Mouse (Mus musculus): Measurements from ENCODE around the gene Tmem239.
"Not testable (repeated sequence)": the region's sequence is repeated elsewhere in the genome, so short reads cannot be mapped to it uniquely, and the experiment has no call there.

The Tmem239 gene

DNA sequence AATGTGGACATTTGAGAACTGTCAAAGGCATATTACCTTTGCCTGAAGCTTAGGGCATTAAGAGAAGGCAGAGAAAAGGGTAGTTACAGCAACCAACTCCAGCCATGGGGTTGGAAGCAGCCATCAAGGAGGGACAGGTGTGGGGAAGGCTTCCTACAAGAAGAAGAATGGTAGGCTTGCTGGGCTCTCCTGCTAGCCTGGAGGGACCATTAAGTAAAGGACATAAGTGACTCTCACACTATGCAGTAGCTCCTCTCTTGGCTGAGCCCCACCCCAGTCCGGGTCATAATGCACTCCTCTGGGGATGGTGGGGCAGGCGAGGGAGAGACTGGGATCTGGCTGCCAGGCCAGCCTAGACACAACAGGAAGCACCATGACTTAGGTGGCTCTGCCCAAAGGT, at the start of gene Tmem239:
TSS of gene Tmem239 (plus strand) at position 301 of the 400 bp plus-strand sequence.
- DNase-seq (ENCODE audit: low spot score), result no peak

DNA sequence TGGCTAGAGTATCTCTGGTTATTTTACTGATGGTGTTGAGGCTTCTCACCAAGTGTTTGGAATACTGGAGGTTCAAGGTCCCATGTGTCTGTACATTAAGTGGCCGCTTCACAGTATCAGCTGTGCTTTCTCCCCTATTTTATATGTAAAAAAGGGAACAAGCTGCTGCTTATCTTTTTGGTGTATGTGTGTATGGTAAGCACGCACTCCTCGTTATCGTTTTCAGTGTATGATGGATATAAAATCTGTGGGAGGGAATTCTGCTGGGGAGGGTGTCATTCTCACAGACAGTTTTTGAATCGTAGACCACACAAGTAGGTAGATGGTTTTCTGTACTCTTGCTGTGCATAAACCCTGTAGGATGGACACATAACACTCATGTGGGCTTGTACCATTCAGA, 48.7 kb upstream of the Tmem239 start:
- DNase-seq (ENCODE audit: low spot score), result no peak

DNA sequence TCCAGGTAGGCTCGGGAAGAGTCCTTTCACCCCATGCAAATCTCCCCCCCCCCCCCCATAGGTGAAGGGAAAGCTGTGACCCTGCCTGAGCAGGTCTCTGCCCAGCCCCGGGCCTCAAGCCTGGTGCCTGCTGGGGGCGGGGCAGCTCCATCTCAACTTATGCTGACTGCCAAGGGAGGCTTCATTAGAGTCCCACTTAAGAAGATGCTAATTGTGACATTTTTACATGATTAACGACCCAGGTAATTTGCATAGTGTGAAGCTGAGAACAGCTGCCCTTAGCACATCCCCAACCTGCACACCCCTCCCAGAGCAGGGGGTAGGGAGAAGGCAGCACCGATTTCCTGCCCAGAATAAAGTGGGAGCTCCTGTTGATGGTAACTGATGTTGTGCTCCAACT, 47.4 kb upstream of the Tmem239 start:
- no peak for DNase-seq (ENCODE audit: low spot score)

DNA sequence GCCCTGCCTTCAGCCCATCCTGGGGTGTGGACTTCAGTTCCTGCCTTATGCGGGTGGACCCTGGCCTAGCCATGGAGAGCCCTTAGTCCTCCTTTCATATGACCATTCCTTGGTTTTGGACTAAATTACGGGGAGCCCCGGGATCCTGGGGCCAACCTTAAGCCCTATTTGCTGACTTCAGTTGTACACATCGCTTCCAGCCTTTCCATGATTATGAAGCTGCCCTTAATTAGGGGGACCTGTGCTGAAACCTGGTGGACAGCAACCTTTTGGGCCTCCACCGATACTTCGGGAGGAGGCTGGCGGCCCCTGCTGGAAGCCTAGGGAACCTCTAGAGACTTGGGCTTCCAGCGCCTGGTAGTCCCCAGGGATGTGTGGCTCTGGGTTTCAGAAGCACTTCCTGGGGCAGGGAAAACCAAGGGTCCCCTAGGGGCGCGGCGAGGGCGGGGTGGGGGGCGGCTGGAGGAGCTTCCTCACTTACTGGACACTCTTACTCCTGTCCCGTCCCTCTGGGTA, 43.7 kb upstream of the Tmem239 start:
- DNase-seq (ENCODE audit: low spot score), result peak; percentile 81

DNA sequence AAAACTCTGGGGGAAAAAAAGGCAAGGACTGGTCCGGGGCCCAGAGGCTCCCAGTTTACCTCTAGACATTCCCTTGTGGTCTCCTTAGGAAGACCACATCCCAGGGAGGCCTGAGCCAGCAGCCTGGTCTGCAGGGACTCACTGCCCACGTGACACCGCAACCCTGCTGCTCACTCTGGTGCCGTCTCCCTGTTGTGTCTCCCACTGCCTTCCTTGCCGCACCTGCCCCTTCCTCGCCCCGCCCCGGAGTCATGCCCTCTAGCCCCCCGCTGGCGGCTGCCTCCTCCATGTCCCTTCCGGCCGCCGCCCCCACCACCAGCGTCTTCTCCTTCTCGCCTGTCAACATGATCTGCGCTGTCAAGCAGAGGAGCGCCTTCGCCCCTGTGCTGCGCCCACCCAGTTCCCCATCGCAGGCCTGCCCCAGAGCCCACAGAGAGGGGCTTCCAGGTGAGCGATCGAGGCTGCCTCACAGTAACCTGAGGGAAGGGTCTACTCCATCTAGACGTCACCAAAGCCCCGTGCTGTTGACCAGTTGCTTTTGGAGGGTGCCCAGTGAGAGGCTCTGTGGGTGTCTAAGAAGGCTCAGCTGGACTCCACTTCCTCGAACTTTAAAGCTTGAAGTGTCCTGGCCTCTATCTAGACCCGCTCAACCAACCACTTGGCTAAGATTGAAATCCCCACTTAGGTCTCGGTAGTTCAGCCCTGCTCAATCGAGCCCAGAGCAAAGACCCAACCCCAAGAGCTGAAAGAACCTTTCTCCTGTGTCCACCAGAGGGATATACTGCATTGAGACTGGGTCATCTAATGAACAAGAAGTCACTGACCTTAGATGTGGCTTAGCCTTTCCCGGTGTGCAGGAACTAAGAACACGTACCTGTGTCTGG, 40.8 kb upstream of the Tmem239 start:
- peak; percentile 66 for DNase-seq (ENCODE audit: low spot score)

DNA sequence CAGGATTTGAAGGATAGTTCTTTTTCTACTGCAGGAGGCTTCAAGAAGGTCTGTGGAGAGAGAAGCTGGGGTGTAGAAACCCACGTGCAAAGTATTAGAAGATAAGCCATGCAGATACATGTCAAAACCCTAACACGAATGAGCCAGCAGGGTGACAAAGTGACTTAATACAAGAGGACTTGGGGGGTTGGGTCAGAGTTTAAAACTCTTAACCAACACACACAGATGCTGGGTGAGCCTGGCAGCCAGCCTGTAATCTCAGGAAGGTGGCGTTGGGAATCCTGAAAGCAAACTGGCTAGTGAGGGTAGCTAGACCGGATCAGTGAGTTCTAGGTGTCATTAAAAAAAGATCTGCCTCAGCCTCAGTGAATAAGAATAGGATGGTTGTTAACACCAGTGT, 38.9 kb upstream of the Tmem239 start:
- no peak for DNase-seq (ENCODE audit: low spot score)

DNA sequence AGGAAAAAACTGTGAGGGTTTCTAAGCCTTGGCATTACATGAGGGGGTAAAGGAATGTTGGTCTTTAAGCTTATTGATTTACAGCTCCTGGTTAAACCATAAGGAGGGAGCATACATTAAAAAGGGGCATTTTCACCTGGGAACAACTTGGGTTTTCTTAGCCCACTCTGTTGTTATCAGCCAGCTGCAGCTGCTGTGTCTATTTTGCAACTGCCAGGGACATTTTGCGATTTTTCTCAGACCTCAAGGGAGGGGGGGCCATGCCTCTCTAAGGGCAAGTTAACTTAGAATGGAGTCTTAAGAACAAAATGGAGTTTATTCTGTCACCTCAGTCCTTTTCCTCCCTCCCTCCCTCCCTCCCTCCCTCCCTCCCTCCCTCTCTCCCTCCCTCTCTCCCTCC, 33.3 kb upstream of the Tmem239 start:
- DNase-seq (ENCODE audit: low spot score), result not testable (repeated sequence)

DNA sequence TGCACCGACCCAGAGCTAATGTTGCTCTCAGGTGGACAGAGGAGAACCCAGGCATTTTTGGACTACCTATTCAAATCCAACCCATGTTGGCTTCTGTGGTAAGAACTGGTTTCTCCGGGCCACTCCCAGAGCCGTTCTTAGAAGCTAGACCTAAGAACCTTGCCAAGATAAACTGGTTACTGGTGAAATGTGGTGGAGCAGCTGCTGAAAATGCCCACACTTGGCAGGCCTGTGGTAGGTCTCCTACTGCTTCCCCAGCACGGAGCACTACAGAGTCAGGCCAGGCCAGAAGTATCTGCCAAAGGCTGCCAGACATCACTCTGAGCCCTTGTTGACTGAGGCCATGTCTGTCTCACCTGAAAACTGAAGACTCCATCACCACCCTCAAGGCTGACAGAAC, 31.3 kb upstream of the Tmem239 start:
- no peak for DNase-seq (ENCODE audit: low spot score)

DNA sequence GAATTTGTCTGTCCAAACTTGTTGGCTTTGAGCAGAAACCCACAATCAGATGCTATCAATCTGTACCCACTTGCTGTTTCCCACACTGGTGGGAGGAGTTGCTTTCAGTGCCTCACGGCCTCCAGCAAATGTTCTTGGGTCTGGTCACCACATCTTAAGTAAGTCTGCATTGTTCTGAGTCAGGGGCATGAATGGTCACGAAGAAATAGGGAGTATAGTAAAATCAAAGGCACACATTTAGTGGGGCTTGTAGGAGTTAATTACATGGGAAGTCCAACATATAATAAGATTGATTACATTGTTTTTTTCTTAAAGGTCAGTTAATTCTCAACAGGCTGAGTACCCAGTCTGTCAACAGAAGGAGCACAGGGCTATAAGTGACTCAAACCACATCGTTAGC, 23.1 kb upstream of the Tmem239 start:
- DNase-seq (ENCODE audit: low spot score), result no peak

DNA sequence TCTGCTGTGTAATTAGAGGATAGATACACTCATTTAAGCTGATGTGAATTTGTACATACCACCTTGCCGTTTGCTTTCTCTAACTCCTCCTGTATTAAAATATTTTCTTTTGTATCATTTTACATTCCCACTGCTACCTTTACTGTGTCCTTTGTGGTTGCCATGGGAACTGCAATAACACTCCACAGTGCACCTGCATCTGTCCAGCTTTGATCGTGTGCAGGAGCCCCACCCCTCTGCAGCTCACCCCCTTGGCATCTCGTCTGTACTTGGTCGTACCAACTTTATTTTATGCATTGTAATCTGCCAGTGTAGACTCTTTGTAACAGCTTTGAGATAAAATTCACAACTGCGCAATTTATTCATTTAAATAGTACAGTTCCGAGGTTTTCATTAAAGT, 22.4 kb upstream of the Tmem239 start:
- no peak for DNase-seq (ENCODE audit: low spot score)

DNA sequence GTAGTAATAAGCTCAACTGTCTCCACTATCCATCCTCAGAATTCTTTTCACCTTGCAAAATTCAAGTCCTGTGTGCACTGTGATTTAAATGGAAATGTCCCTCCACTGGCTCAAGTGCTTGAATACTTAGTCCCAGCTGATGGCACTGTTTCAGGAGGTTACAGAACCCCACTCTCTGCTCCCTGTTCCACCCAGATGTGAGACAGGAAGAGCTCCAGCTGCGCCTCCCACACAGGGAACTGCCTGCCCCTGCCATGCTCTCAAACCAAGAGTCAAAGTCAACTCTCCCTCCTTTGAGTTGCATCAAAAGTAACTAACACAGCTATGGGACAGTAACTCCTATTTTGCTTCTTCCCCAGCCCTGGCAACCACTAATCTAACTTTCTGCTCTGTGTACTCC, 20.1 kb upstream of the Tmem239 start:
- no peak for DNase-seq (ENCODE audit: low spot score)

DNA sequence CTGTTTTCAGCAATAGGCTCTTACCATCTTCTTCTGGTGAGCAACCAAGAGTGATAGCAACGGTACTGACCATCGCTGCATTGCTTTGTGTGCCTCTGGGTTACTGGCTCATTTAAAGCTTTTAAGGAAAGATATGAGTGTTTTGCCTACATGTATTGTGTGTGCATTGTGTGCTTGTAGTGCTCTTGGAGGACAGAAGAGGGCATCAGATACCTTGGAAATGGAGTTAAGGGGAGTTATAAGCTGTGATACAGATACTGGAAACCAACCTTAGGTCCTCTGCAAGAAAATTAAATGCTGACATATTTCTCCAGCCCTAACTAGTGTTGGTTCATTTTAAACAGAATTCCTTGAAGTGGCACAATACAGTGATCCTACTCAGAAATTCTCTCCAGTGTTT, 17.5 kb upstream of the Tmem239 start:
- peak; percentile 20 for DNase-seq (ENCODE audit: low spot score)

DNA sequence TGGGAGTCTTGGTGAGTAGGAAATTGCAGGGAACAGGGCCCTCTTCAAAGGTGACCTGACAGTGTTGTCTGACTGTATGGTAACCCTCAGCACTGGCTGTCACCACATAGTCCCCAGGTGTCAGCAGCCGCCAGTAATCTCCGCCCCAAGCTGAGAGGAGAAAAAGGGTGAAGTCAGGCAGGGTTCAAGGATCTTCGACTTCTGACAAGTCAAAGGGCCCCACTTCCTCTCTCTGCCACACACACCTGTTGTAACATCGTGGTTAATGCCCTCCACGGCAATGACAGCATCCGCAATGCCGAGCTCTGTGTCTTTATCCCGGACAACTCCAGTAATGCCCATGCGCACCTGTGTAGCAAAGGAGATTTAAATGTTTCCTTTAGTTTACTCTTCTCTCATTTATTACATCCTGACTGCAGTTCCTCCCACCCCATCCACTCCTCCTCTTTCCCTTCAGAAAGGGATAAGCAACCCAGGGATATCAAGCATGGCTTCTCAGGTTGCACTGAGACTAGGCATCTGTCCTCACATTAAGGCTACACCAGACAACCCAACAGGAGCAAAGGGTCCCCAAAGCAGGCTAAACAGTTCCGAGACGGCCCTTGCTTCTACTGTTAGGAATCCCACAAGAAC, 15.2 kb upstream of the Tmem239 start:
- DNase-seq (ENCODE audit: low spot score), result no peak

DNA sequence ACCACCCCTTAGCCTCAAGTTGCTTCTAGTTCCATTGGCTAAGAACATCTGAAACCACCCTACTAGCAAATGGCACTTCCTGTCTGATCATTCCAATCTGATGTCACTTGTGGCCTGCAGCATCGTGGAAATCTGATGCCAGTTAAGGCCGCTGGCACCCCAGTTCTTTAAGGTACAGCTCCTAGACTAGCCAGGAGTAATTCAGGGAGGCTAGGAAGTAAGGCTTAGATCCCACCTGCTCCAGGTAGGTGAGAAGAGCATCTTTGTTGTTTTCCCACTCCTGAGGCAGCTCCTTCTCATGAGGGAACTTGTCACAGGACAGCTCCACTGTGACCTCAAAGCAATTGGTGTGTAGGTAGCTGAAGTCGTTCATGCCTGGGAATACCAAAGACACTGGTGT, 13.4 kb upstream of the Tmem239 start:
- DNase-seq (ENCODE audit: low spot score), result no peak

DNA sequence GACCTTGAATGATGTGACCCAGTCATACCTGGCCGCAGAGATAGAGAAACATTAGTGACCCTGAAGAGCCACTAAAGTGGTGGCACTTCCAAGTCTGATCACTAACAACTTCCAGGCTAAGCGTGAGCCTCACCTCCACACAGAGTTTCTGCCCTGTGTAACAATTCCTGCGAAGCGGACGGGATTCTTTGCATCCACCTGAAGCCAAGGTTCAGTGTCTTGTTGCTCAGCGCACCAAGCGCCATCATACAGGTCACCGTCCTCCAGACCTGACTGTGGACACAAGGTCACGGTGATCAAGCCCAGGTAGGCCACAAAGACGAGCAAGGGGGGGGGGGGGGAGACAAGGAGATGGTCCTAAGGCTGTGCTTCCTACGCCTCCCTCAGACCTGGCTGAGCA, 10.6 kb upstream of the Tmem239 start:
- DNase-seq (ENCODE audit: low spot score), result no peak

DNA sequence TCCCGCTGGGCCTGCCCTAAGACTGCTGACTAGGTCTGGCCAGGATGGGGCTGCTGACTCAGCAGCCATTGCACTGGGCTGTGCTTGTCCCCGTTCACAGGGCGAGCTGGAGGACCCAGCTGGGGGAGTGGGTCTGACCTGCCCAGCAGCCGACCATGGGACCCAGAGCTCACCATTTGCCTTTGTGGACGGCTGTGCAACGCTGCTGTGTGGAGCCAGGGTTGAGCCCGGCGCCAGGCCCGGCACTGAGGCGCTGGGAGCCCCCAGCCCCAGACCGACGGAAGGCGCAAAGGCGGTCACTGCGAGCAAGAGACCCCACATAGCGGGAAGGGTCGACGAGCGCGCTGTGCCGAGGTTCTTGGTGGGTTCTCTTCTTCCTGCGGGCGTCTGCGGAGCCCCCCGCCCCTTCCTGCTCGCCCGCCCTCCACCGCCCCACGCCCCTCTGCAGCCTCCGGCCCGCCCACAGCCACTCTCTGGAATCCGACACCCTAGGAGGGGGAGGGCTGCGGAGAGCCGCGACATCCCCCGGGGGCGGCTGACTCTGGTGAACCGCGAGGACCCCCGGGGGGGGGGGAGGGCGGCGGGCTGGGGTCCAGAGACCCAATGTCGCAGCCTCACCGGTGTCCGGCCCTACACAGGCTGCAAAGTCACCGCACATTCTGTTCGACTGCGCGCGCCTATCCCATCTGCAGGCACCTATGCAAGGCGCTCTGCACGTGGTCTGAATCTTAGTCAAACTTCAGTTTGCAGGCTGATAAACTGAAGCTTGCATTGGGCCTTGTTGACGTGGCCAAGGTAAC, 8.9 kb upstream of the Tmem239 start, which contains the start of gene Cpxm1:
TSS of gene Cpxm1 (minus strand) at position 389 of the 800 bp plus-strand sequence.
- DNase-seq (ENCODE audit: low spot score), result peak; percentile 67

DNA sequence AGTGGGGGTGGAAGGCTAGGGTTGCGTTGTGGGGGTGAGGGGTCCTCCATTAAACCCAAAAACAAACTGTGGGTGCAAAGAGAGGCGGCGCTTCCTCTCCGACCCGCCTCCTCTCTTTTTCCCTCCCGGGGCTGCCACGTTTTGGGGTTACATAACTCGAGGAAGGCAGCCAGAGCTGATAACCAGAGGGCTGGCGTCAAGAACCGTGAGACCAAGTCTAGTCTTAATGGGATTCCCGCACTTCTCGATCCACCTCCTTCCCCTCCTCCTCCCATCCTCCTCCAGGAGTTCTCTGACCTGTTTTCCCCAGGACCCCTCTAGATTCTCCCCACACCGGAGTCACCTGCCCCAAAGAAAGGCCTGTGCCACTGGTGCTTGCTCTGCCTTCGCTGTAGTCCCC, 8.2 kb upstream of the Tmem239 start:
- DNase-seq (ENCODE audit: low spot score), result no peak

DNA sequence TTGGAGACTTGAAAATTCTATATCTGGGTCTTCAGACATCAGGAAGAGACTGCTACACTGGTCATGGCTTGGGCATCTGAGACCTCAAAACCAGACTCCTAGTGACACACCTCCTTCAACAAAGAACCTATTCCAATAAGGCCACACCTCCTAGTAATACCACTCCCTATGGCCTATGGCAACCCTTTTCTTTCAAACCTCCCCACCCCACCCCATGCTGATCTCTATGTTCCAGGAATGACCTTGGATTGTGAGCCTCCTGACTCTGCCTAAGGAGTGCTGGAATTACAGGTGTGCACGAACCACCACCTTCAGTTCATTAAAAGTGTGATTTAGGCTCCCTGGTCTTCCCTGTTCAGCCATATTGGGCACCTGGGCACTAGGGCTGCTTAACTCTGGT, 6.2 kb upstream of the Tmem239 start:
- DNase-seq (ENCODE audit: low spot score), result no peak

DNA sequence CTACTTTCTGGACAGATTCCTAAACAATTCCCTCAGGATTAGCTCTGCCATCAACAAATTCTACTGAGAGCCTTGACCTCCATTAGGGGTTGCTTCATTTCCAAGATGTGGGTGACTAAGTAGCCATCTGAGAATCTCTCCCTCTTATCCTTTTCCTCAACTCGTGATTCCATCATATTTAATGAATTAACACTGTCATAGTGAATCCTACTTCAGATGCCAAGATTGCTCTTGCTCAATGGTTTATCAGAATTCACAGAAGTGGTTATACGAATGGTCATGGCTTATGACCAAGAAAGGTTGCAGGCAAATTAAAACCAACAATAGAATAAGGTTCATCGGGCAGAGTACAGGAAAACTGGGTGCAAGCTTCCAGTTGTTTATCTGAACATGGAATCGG, 4.4 kb upstream of the Tmem239 start:
- DNase-seq (ENCODE audit: low spot score), result no peak

DNA sequence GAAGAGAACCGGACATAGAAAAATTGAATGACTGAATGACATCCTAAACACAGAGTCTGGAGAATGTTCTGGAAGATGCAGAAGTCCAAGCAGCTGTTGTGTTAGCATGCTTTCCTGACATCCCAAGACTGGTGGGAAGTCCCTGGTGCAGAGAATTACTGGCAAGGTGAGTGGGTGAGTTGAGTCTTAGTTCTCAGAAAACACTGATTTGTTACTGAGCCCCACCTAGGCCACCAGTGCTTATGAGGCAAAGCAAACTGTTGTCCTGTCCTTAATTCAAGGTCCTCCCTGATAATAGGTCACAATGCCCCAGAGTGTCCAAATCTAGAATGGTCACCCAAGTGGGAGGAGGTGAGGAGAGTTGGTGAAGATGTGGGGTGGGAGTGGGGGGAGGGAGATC, 1.3 kb upstream of the Tmem239 start, which contains the start of the genes Gm28372 and 1700020A23Rik:
TSS of gene Gm28372 (plus strand) at position 301 of the 400 bp plus-strand sequence.
TSS of gene 1700020A23Rik (plus strand) at position 321 of the 400 bp plus-strand sequence.
- DNase-seq (ENCODE audit: low spot score), result no peak

DNA sequence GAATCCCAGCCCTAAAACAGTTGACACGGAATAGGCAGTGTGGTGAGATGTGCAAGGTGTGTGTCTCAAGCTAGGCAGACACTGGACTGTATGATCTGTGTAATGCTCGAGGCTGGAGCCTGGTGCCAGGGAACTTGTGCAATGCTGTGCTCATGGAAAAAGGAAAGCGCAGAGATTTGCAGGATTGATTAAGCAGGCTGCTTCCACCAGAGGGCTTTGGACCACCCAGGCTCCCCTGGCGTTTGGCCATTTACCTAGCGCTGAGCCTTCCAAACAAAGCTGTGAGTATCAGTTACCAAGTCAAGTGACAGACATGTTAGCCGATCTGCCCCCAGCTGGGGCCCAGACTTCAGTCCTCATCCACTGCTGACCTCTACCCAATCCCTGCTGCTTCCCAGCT, 1.9 kb downstream of the Tmem239 start:
- DNase-seq (ENCODE audit: low spot score), result peak; percentile 53

Data from retina, embryonic 14.5 days (tissue).